Mouse (Mus musculus): ENCODE results near the gene Kdm2b.

The Kdm2b gene

DNA sequence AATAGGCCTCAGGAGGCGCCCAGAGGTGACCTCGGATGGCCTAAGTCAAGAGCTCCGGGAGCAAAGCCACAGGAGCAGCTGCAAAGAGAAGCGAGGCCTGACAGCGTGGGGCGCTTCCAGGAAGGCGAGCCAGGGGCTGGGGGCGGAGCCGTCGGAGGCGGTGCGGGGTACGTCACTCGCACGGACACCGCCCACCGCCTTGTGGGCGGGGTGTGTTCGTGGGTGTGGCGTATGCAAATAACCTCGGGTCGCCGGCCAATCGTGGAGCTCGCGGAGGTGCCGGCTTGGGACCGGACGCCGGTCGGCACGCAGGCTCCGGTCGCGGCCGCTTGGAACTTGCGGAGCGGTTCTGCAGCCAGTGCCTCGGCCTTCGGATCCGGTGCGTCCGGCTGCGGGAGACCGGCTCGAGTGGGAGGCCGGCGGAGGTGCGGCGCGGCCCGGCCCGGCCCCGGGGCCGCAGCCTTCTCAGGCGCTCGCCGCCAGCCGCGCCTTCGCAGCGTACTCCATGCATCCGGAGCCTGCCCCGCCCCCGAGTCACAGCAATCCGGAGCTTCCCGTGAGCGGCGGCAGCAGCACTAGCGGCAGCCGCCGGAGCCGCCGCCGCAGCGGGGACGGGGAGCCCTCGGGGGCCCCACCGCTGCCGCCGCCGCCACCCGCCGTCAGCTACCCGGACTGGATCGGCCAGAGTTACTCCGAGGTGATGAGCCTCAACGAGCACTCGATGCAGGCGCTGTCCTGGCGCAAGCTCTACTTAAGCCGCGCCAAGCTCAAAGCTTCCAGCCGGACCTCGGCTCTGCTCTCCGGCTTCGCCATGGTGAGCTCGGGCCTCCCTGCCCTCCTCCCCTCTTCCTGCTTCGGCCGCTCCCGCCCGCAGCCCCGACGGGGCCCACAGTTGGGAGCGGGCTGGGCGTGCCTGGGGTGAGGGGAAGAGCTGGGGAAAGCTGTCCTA lies 25.4 kb upstream of the Kdm2b start, which contains the start of gene Orai1:
TSS of gene Orai1 (plus strand) at position 322 of the 949 bp plus-strand sequence.
- in situ Hi-C loops (cut with MboI; ENCODE audit: low pct_unique_long_range_greater_than_20kb in 1 of 2, low sequenced_read_pairs in 2 of 2, unreplicated experiment in 1 of 2): no loop called here

GRCm38 (mm10) chr5:123013599-123014315 lies 24.1 kb upstream of the Kdm2b start:
- in situ Hi-C loops (cut with MboI; ENCODE audit: low pct_unique_long_range_greater_than_20kb in 1 of 2, low sequenced_read_pairs in 2 of 2, unreplicated experiment in 1 of 2): no loop called here

DNA sequence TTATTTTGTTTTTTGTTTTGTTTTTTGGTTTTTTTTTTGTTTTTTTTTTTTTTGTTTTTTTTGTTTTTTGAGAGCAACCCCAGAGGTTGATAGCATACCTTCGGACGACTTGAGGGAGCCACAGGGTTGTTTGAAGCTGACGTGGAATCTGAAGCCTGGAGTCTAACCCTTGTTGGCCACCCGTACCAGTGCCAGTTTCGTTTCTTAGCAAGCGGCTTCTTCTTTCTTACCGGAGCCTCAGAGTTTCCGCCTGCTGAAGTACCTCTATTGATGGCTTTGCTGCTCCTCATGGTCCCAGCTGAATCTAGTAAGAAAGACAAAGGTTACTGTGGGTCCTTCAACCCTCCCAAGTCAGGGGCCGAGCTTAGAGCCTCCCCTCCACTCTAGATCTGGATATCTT lies 22.1 kb upstream of the Kdm2b start:
- in situ Hi-C loops (cut with MboI; ENCODE audit: low pct_unique_long_range_greater_than_20kb in 1 of 2, low sequenced_read_pairs in 2 of 2, unreplicated experiment in 1 of 2): no loop called here

- in situ Hi-C loops (cut with MboI; ENCODE audit: low pct_unique_long_range_greater_than_20kb in 1 of 2, low sequenced_read_pairs in 2 of 2, unreplicated experiment in 1 of 2): no loop called here
Measured at GRCm38 (mm10) chr5:123010806-123011205, 21.2 kb upstream of the Kdm2b start.

DNA sequence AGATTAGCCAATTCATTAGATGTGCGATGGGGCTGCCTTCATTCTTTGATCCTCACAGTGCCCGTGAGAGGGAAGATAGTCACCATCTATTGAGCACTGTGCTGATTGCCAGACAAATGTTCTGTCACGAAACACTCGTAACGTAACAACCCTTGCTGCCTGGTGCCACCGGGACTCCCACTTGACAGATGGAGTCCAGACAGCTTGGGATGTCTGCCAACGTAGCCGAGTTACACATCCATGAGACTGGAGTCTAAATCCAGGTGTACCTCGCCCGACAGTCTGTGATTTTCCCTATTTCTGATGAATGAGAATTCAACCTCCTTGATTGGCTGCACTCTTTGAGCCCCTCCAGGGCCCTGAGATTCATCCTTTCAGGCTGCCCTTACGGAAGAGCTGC lies 20.2 kb upstream of the Kdm2b start:
- in situ Hi-C loops (cut with MboI; ENCODE audit: low pct_unique_long_range_greater_than_20kb in 1 of 2, low sequenced_read_pairs in 2 of 2, unreplicated experiment in 1 of 2): no loop called here

DNA sequence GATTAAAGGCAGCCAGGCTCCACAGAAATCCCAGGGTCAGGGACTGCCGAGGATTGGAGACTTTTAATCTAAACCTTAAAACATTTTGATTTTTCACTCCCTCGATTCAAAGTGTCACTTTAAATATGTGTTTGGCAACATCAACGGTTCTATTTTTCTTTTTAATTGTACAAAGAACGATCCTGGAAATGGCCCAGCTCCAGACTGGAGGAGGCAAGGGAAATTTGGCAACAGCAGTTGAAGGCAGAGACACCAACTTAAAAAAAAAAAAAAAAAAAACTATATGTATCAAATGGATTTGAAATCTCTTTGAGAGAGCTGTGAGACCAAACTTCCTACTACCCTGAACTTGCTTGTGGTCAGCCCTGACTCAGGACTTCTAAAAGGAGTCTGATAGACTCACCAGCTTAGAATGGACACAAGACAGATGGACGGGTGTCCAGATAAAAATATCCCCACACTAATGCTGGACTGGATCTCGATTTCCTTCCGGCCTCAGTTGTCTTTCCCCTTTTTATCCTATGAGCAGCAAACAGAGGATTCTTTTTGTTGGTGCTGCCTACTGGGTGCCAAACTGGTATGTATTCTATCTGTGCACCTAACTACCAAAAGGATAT lies 19.4 kb upstream of the Kdm2b start:
- in situ Hi-C loops (cut with MboI; ENCODE audit: low pct_unique_long_range_greater_than_20kb in 1 of 2, low sequenced_read_pairs in 2 of 2, unreplicated experiment in 1 of 2): no loop called here

GRCm38 (mm10) chr5:123005716-123006592 lies 16.3 kb upstream of the Kdm2b start:
- in situ Hi-C loops (cut with MboI; ENCODE audit: low pct_unique_long_range_greater_than_20kb in 1 of 2, low sequenced_read_pairs in 2 of 2, unreplicated experiment in 1 of 2): no loop called here

GRCm38 (mm10) chr5:123000901-123001300 lies 11.3 kb upstream of the Kdm2b start:
- in situ Hi-C loops (cut with MboI; ENCODE audit: low pct_unique_long_range_greater_than_20kb in 1 of 2, low sequenced_read_pairs in 2 of 2, unreplicated experiment in 1 of 2): no loop called here

- in situ Hi-C loops (cut with MboI; ENCODE audit: low pct_unique_long_range_greater_than_20kb in 1 of 2, low sequenced_read_pairs in 2 of 2, unreplicated experiment in 1 of 2): no loop called here
Measured at GRCm38 (mm10) chr5:122997205-122998204, 7.9 kb upstream of the Kdm2b start.

GRCm38 (mm10) chr5:122994910-122995309 lies 5.3 kb upstream of the Kdm2b start:
- in situ Hi-C loops (cut with MboI; ENCODE audit: low pct_unique_long_range_greater_than_20kb in 1 of 2, low sequenced_read_pairs in 2 of 2, unreplicated experiment in 1 of 2): no loop called here

DNA sequence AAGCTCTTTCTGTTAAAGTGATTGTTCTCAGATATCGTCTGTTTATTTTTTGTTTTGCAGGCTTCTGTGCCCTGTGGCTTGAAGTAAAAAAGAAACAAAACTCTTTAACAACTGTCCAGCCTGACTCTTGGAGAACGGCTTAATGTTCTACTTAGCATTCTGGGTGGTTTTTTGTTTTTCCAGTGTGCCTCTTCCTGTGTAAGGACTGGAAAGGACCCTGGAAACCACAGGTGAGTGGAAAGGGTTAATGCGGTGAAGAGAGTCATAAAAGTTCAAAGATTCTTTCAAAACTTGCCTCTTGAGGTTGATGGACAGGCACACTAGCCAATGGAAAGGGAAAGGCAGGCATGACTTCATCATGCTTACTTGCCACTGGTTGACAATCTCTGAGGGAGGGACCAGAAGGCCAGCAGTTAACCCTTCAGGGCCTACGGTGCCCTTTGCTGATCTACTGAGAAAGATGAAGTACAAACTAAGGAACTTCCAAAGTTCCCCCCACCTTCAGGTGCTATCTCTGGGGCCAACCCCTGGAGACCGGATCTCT lies 4.8 kb upstream of the Kdm2b start:
- in situ Hi-C loops (cut with MboI; ENCODE audit: low pct_unique_long_range_greater_than_20kb in 1 of 2, low sequenced_read_pairs in 2 of 2, unreplicated experiment in 1 of 2): no loop called here

- in situ Hi-C loops (cut with MboI; ENCODE audit: low pct_unique_long_range_greater_than_20kb in 1 of 2, low sequenced_read_pairs in 2 of 2, unreplicated experiment in 1 of 2): no loop called here
Measured at GRCm38 (mm10) chr5:122993811-122994210, 4.2 kb upstream of the Kdm2b start.

DNA sequence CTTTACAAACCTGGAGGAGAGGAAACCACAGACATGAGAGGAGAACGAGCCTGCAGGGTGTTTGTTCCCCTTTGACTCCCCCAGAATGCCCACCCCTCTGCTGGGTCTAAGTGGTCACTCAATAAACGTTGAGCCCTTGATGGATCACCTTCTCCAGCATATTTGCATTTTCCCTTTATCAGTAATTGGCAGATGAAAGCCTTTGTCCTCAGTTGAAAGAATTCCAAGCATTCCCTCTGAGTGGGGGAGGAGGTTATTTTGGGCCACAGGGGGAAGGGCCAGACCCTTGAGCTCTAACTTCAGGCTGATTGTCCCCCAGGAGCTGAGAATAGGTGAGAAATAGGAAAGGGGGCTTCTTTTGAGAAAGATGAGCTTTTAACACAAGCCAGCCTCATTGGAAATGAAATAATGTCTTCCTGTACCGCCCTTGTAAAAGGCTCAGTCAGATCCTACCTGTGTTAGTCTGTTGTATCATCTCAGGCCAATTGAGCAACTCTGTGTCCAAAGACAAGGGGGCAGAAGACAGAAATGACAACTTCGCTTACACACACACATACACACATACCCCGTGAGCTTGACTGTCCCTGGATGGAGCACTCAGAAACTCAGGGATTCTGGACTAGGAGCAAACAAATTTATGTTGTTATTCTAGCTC lies 1.9 kb upstream of the Kdm2b start:
- in situ Hi-C loops (cut with MboI; ENCODE audit: low pct_unique_long_range_greater_than_20kb in 1 of 2, low sequenced_read_pairs in 2 of 2, unreplicated experiment in 1 of 2): no loop called here

- in situ Hi-C loops (cut with MboI; ENCODE audit: low pct_unique_long_range_greater_than_20kb in 1 of 2, low sequenced_read_pairs in 2 of 2, unreplicated experiment in 1 of 2): no loop called here
Measured at GRCm38 (mm10) chr5:122990411-122991160, 963 bp upstream of the Kdm2b start.

DNA sequence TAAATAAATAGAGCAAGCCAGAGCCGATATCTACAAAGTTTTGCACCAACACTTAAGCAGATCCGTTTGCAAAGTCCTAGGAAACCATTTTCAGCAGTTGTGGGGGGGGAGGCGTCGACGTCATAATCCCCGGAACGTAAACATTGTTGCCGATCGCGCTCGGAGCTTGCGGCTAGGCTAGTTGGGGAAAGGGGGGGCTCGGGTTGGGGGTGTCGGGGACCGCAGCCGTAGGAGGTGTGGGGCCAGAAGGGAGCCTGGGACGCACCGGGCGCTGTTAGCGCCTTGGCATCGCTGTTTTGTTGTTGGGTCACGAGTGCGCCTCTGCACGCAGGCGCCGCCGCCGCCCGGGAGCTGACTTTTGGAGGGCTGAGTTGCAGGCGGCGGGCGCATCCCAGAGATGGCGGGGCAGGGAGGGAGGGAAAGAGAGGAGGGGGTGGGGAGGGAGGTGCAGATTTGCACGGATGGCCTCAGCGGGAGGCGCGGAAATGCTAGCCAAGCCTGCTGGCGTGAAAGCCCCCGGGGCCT lies 560 bp downstream of the Kdm2b start:
- in situ Hi-C loops (cut with MboI; ENCODE audit: low pct_unique_long_range_greater_than_20kb in 1 of 2, low sequenced_read_pairs in 2 of 2, unreplicated experiment in 1 of 2): no loop called here

All from mouse embryonic stem cell (cell line).